Mouse (Mus musculus): Measurements from ENCODE around the gene Gpr179.
A peak's percentile ranks its signal among the peaks of the same experiment; 100 is the strongest.
"Not testable (repeated sequence)": the region's sequence is repeated elsewhere in the genome, so short reads cannot be mapped to it uniquely, and the experiment has no call there.

The Gpr179 gene

GRCm38 (mm10) chr11:97315504-97316503 is 36.1 kb downstream of the Gpr179 start, which contains the start of gene Mrpl45:
TSS of gene Mrpl45 (plus strand) at chr11:97315716.
- DNase-seq = peak; percentile 99

GRCm38 (mm10) chr11:97314751-97315503 is 37.0 kb downstream of the Gpr179 start:
- DNase-seq = no peak

- DNase-seq = no peak
Observed at GRCm38 (mm10) chr11:97314110-97314509, 37.8 kb downstream of the Gpr179 start.

- DNase-seq = not testable (repeated sequence)
Observed at GRCm38 (mm10) chr11:97312871-97313270, 39.0 kb downstream of the Gpr179 start.

GRCm38 (mm10) chr11:97310895-97311631 is 40.8 kb downstream of the Gpr179 start:
- peak in 1 of 2 experiments; percentile 26 for DNase-seq

GRCm38 (mm10) chr11:97309911-97310571 is 41.8 kb downstream of the Gpr179 start:
- peak; percentile 76 to 81 for DNase-seq

GRCm38 (mm10) chr11:97309451-97309836 is 42.4 kb downstream of the Gpr179 start:
- DNase-seq = peak; percentile 58 to 69

- DNase-seq = no peak
Observed at GRCm38 (mm10) chr11:97308806-97309450, 42.9 kb downstream of the Gpr179 start.

- no peak for DNase-seq
Observed at GRCm38 (mm10) chr11:97307294-97308069, 44.4 kb downstream of the Gpr179 start.

GRCm38 (mm10) chr11:97304631-97305030 is 47.2 kb downstream of the Gpr179 start:
- no peak for DNase-seq

GRCm38 (mm10) chr11:97302231-97302781 is 49.6 kb downstream of the Gpr179 start:
- DNase-seq = peak; percentile 58 to 85

GRCm38 (mm10) chr11:97301406-97301805 is 50.5 kb downstream of the Gpr179 start:
- no peak for DNase-seq

GRCm38 (mm10) chr11:97299939-97300338 is 51.9 kb downstream of the Gpr179 start:
- DNase-seq = no peak

- no peak for DNase-seq
Observed at GRCm38 (mm10) chr11:97296542-97296941, 55.3 kb downstream of the Gpr179 start.

- no peak for DNase-seq
Observed at GRCm38 (mm10) chr11:97292731-97293130, 59.1 kb downstream of the Gpr179 start.

- DNase-seq = no peak
Observed at GRCm38 (mm10) chr11:97289276-97290230, 62.3 kb downstream of the Gpr179 start.

GRCm38 (mm10) chr11:97287643-97288042 is 64.2 kb downstream of the Gpr179 start:
- DNase-seq = no peak

GRCm38 (mm10) chr11:97286973-97287372 is 64.9 kb downstream of the Gpr179 start:
- DNase-seq = no peak
